Mouse (Mus musculus) cerebellum, postnatal 10 days (tissue): ENCODE measurements around the gene Itm2b.

Experiments used
- DNase-seq, 2 experiments: peaks; one replicate each; pipeline ENCODE4 v3.0.0; 2021; ENCODE audit warnings: mixed read lengths in 2 of 2

Itm2b gene

GRCm38 (mm10) chr14:73366278-73366677, 18.8 kb downstream of the Itm2b start:
- no peak for DNase-seq

DNA sequence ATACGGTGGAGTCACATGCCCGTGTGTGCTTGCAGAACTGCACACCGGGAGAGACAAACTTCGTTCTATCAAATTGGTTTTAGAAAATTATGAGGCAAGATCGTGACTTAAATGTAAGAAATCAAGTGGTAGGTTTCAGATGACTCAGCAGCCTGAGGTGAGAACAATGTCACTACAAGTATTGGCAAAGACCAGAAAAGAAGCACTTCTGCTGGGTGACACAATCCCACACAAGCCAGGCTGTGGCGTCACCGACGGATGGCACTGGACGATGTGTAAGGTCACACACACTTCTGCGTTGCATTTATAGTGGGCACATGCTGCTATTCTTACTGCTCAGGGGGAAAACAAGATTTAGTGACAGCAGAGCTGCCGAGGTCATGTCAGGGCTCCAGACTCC, 21.3 kb downstream of the Itm2b start:
- DNase-seq, result no peak

DNA sequence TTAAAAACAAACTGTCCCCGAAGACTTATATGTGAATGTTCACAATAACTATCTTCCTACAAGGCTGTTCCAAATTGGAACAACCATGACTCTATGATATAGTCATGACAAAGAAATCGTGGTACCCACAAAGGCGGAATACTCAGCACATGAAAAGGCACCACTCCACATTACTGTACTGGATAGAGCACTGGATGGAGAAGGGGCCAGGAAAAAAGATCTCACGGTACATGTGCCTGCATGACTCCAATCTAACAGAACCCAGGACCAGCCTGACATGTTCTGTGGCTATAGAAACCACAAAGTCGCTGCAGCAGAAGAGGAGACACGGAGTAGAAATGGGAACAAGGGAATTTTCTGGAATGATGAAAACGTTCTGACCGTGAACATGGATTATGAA, 30.4 kb downstream of the Itm2b start:
- no peak for DNase-seq

DNA sequence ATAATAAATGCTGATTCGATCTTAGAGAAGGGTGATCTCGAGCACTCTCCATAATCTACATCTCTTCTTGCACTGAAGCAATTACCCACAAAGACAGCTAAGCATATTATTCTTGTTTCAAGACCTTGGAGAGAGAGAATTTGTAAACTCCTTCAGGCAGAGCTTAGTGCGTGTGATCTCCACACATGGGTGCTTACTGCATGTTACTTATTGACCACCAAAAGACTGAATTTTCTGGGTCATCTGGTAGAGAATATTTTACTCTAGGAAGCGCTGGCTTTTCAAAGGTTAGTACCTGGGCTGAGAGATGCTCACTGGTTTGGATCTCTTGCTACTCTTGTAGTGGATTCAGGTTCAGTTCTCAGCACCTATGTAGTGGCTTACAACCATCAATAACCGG, 34.0 kb downstream of the Itm2b start:
- DNase-seq, result no peak

- DNase-seq, result no peak
Measured at GRCm38 (mm10) chr14:73350029-73350428, 35.1 kb downstream of the Itm2b start.

DNA sequence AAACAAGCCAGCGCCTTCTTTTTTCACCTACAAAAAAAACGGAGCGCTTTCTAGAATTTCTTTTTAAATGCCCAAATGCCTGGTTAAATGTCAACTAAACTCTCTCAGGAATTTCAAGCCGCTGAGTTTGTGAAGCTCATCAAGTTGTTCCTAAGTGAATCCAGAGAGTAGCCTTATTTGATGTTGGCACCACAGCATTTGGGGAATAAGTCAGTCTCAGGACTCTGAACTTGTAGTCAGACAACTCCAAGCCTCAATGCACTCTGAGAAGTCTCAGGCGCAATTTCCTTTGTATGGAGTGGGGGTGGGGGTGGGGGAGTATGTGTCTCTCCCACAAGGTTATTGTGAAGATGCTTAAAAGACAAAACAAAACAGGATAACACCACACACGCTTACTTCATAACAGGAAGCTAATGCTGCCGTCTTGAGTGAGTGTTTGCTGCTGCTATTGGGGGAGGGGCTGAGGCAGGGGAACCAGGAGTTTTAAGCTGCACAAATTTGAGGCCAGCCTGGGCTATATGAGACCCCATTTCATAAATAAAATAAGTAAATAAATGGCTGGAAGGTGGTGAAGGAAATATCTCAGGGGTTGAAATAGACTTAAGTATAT, 35.9 kb downstream of the Itm2b start:
- DNase-seq, result no peak

- no peak for DNase-seq
Measured at GRCm38 (mm10) chr14:73347302-73347701, 37.8 kb downstream of the Itm2b start.

DNA sequence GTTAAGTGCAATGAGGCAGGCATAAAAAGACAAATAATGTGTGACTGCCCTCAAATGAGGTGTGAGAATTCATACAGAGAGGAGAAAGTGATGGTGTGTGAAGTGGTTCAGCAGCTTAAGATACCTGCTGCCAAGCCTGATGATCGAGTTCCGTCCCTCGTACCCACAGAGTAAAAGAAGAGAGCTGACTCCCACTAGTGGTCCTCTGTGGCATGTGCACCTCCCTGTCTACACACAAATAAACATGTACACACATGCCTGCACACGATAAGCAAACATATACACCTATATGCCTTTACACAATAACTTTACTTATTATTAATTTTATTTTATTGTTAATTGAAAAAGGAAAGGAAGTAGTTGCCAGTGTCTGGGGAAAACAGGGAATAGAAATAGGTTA, 39.5 kb downstream of the Itm2b start:
- no peak for DNase-seq

DNA sequence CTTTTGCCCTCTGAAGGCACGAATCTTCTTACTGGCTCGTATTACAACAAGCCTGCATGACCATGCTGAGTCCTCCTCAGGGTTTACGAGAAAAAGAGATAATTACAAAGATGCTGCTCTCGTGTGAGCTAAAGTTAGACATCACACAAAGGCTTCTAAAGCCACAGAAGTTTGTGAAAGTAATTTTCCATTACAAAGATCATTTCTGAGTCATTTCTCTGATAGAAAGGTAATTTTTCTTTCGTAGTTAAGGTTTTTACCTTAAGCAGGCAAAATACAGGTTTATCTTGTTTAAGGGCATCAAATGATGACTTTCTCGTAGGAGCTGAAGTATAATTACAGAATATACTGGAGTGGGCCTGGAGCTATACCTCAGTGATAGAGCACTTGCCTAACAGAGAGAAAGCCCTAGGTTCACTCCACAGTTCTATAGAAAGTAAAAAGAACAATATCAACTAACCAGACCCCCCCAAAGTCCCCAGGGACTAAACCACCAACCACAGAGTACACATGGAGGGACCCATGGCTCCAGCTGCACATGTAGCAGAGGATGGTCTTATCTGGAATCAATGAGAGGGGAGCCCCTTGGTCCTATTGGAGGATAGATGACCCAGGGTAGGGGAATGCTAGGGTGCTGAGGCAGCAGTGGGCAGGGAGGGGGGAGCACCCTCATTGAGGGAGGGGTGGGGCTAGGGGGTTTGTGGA, 44.9 kb downstream of the Itm2b start:
- no peak for DNase-seq

DNA sequence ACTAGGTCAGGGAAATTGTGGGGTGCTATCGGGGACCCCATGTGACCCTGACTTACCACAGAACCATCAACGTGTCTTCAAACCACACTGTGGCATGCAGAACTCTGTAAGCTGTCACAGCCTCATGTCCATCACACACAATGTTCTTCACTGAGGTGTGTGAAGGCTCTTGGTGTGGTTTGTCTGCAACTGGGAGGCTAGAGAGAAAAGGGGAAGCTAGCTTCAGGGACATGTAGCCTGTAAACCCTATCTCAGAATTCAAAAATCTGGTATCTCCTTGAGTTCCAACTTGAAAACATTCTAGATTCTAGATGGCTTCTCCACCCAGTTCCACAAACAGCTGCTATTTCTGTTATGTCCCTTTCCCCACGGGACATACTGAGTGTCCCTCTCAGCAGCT, 45.5 kb downstream of the Itm2b start:
- DNase-seq, result no peak

GRCm38 (mm10) chr14:73336316-73337080, 48.6 kb downstream of the Itm2b start:
- DNase-seq, result no peak

- no peak for DNase-seq
Measured at GRCm38 (mm10) chr14:73334926-73335805, 49.9 kb downstream of the Itm2b start.

DNA sequence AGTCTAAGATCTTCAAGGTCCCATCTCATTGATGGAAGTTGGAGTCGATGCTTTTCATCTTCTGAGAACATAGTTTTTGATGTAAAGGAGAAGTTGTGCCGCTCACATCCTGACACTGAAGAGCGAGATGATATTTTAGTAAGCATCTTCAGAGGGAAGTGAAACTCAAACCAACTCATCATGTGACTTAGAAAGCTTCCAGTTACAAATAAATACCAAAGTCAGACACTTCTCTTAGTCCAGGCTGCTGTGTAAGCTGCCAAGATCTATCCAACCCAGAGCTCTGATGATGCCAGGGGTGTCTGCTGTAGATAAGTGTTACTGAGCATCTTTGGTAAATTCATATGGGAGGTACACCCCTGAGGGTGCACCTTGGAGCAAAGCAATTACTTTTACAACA, 51.2 kb downstream of the Itm2b start:
- DNase-seq, result no peak

GRCm38 (mm10) chr14:73331386-73331785, 53.7 kb downstream of the Itm2b start:
- no peak for DNase-seq

GRCm38 (mm10) chr14:73329871-73330270, 55.2 kb downstream of the Itm2b start:
- DNase-seq, result no peak

- DNase-seq, result peak in 1 of 2 experiments; percentile 13
Measured at GRCm38 (mm10) chr14:73326511-73326910, 58.6 kb downstream of the Itm2b start.

DNA sequence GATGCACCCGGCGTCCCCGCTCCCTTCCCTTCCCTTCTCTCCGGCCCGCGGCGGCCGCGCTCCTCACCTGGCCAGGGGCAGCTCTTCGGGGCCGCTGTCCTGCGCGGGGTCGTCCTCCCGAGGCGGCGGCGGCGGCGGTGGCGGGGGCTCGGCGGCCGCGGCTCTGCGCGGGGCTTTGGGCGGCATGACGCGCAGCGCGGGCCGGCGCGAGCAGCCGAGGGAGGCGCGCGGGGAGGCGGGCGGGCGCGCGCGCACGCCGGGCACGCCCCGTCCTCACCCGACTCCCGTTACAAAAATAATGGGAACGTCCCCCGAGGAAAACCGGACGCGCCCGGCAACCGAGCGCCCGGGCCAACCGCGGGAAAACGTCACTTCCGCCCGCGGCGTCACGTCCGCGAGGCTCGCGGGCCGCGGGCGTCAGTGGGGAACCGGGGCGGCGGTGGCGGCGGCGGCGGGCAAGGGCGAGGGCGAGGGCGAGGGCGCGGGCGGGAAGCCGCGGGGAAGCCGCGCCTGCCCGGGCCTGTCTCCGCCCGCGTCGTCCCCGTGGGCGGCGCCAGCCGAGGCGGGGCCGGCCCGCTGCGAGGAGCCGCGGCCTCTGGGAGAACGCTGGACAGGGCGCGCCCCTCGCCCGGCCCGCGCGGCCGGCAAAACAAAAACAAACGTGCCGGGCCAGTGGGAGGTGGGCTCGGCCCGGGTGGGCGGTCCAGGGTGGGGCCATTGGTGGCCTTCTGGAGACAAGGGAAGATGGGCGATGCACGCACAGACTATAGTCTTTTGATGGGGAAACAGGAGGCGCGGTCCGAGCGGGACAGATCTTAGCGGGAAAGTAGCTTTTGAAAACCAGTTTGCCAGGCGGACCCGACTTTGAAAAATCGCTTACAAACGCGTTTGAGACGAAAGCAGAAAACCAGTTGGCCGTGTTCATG, 59.4 kb downstream of the Itm2b start, which contains the start of gene Rb1:
Rb1 (minus strand) TSS at position 367 of the 926 bp plus-strand sequence.
- DNase-seq, result peak; percentile 91 to 92

DNA sequence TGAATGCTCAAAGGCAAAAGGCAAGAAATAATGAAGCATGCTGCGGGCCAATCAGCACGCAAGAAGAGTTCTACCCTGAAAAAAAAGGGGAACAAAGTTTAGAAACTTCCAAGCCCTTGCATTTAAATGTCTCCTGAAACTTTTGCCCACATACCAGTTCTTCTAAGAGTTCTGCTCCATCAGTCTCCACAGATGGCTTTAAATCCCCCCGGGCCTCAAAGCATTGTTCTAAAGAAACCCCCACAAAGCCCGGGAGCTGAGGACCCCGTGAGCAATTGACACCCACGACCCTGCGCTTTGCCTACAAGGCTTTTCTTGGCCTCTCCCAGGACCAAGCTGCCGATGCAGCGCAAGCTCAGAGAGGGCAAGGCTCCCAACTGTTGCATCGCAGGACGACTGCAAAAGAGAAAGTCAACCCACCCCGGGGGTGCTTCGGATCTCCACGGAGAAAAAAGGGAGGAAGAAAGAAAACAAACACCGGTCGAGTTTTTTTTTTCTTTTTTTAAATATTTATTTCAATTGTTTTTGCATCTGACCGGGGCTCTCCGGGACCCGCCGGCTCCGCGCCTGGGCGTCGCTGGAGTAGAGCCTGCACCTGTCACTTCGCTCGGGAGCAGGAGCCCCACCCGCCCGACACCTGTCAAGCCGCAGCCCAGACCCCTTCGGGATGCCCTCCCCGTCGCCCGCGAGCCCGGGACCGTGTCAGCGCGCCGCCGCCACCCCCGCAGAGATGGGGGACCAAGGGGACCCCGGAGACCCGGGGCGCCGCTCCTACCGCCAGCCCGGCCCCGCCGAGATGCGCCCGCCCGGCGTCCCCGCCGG, 60.2 kb downstream of the Itm2b start:
- DNase-seq, result peak; percentile 69 to 71

DNA sequence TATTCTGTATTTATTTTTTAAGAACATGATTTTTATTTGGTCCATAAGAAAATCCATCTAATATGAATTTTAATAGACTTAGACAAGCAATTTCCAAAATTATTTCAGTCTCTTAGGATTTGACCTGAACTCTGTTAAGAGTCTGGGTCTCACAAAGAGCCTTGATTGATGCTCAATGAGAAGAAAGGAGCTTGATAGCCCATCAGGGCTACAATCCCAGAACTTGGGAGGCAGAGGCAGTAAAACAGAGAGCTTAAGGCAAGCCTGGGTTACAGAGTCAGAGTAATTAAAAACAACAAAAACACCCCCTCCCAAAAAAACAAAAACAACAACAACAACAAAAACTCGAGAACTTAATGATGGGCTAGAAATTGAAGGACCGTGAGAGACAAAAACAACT, 61.1 kb downstream of the Itm2b start:
- DNase-seq, result no peak

- no peak for DNase-seq
Measured at GRCm38 (mm10) chr14:73322142-73322541, 62.9 kb downstream of the Itm2b start.

DNA sequence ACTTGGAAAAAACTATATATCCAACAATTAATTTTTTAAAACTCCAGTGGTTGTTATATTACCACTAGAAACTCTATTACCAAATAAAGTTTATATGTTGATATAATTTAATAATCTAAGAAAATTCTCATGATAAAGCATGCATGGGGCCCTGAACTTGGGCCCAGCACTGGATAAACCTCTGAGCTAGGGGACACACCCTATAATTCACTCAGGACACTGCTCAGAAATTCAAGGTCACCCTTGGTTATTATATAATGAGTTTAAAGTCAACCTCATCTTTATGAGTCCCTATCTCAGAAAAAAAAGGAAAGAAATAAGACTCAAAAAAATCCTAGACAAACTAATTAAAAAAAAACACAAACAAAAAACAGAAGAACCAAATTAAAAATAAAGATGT, 68.2 kb downstream of the Itm2b start:
- DNase-seq, result no peak
